Mouse (Mus musculus) layer of hippocampus, adult 2 months (tissue): Measurements from ENCODE around the gene P4ha1. TPM values are rescaled to one million over a fixed set of nuclear protein-coding genes. Genes with fewer than 3 reads are reported as not detected.
A peak's percentile ranks its signal among the peaks of the same experiment; 100 is the strongest.
"Not testable (repeated sequence)": the region's sequence is repeated elsewhere in the genome, so short reads cannot be mapped to it uniquely, and the experiment has no call there.

Source experiments
- DNase-seq, 2 experiments: peaks; one replicate each; pipeline ENCODE4 v3.0.0; 2022; ENCODE audit warnings: low spot score in 2 of 2
- H3K27ac ChIP-seq: fragments of 200-600 bp; 2 replicates; pipeline ENCODE4 v1.8.1; 2022
- H3K4me3 ChIP-seq: fragments of 200-600 bp; 2 replicates; pipeline ENCODE4 v1.8.1; 2022; ENCODE audit warnings: mild to moderate bottlenecking
- CTCF ChIP-seq: fragments of 200-600 bp; conservative IDR thresholded peaks from 2 replicates; pipeline ENCODE4 v1.8.1; 2022; ENCODE audit warnings: antibody characterized with exemption, mild to moderate bottlenecking, moderate library complexity
- total RNA-seq, 2 experiments: library from RNA; stranded (reverse); gene quantifications; 2 replicates each; pipeline ENCODE4 v1.2.3; 2021

P4ha1 gene
- total RNA-seq, 2 experiments from 2014 or later: 41.9 to 48.9 TPM

GRCm38 (mm10) chr10:59295241-59295811 is 27.8 kb upstream of the P4ha1 start:
- Histone ChIP-seq H3K4me3 (no peak overlapping the region), H3K27ac (no peak overlapping the region)
- DNase-seq: peak; percentile 48 to 60
- peak; percentile 76 for TF ChIP-seq CTCF

GRCm38 (mm10) chr10:59296261-59296660 is 26.8 kb upstream of the P4ha1 start:
- TF ChIP-seq CTCF: peak; percentile 93
- H3K27ac ChIP-seq: no peak overlapping the region
- DNase-seq: peak; percentile 74 to 84
- H3K4me3 ChIP-seq: no peak overlapping the region

- H3K27ac ChIP-seq: not testable (repeated sequence)
Observed at GRCm38 (mm10) chr10:59302671-59303070, 20.4 kb upstream of the P4ha1 start.

GRCm38 (mm10) chr10:59308993-59309715 is 13.9 kb upstream of the P4ha1 start:
- DNase-seq: peak in 1 of 2 experiments; percentile 66
- H3K4me3 ChIP-seq: no peak overlapping the region
- TF ChIP-seq CTCF: peak; percentile 88
- H3K27ac ChIP-seq: no peak overlapping the region

More at GRCm38 (mm10) chr10:59302671-59303070, 20.4 kb upstream of the P4ha1 start:
- not testable (repeated sequence) for H3K4me3 ChIP-seq, DNase-seq

GRCm38 (mm10) chr10:59310124-59310523 is 13.0 kb upstream of the P4ha1 start:
- no peak for TF ChIP-seq CTCF
- no peak for DNase-seq
- H3K4me3 ChIP-seq: no peak overlapping the region
- no peak overlapping the region for H3K27ac ChIP-seq

GRCm38 (mm10) chr10:59310691-59311457 is 12.2 kb upstream of the P4ha1 start:
- no peak overlapping the region for H3K4me3 ChIP-seq
- no peak overlapping the region for H3K27ac ChIP-seq
- no peak for TF ChIP-seq CTCF

GRCm38 (mm10) chr10:59311881-59312280 is 11.2 kb upstream of the P4ha1 start:
- Histone ChIP-seq H3K27ac (no peak overlapping the region), H3K4me3 (no peak overlapping the region)
- no peak for DNase-seq
- no peak for TF ChIP-seq CTCF

More at GRCm38 (mm10) chr10:59310691-59311457, 12.2 kb upstream of the P4ha1 start:
- no peak for DNase-seq

- no peak for DNase-seq
- Histone ChIP-seq H3K4me3 (no peak overlapping the region), H3K27ac (no peak overlapping the region)
- no peak for TF ChIP-seq CTCF
Observed at GRCm38 (mm10) chr10:59321112-59321511, 2.0 kb upstream of the P4ha1 start.

GRCm38 (mm10) chr10:59322271-59322670 is 825 bp upstream of the P4ha1 start:
- no peak for TF ChIP-seq CTCF
- no peak for DNase-seq
- H3K27ac ChIP-seq: peak overlapping the region; percentile 95
- no peak overlapping the region for H3K4me3 ChIP-seq

GRCm38 (mm10) chr10:59323488-59324161 is 529 bp downstream of the P4ha1 start:
- TF ChIP-seq CTCF: no peak; the same call in 1 of the 2 replicates
- Histone ChIP-seq H3K4me3 (peak overlapping the region; percentile 95), H3K27ac (peak overlapping the region; percentile 99)
- peak; percentile 48 to 56 for DNase-seq

GRCm38 (mm10) chr10:59324311-59325165 is 1.4 kb downstream of the P4ha1 start:
- peak overlapping the region; percentile 95 for H3K4me3 ChIP-seq
- no peak; the same call in 1 of the 2 replicates for TF ChIP-seq CTCF
- H3K27ac ChIP-seq: peak overlapping the region; percentile 99
- no peak for DNase-seq
